Mouse (Mus musculus) hematopoietic stem cell, adult 5-6 weeks (primary cell): Measurements from ENCODE around the gene Ppfia3. TPM values are rescaled to one million over a fixed set of nuclear protein-coding genes. Genes with fewer than 3 reads are reported as not detected.
"Not testable (repeated sequence)": the region's sequence is repeated elsewhere in the genome, so short reads cannot be mapped to it uniquely, and the experiment has no call there.

ENCODE experiments used
- ATAC-seq, 2 experiments: fragments of 125-278 bp in 1 of 2; replicated peaks in 1 of 2; 2 replicates each; pipeline ENCODE4 v1.8.0; 2016 to 2017; ENCODE audit warnings: inconsistent platforms in 2 of 2, mild to moderate bottlenecking in 2 of 2, moderate number of reproducible peaks in 2 of 2, low read depth in 1 of 2, moderate TSS enrichment in 1 of 2; ENCODE audit not compliant: low FRiP score in 2 of 2, poor library complexity in 2 of 2, severe bottlenecking in 2 of 2, insufficient read depth in 1 of 2, low TSS enrichment in 1 of 2
- total RNA-seq: library from RNA; stranded (forward); fragments of 172-1452, 232-1000 nt; gene quantifications from 2 replicates; pipeline ENCODE4 v1.2.3, GENCODE M21; 2017

The Ppfia3 gene
- total RNA-seq, 1 experiment from 2014 or later = not detected

DNA sequence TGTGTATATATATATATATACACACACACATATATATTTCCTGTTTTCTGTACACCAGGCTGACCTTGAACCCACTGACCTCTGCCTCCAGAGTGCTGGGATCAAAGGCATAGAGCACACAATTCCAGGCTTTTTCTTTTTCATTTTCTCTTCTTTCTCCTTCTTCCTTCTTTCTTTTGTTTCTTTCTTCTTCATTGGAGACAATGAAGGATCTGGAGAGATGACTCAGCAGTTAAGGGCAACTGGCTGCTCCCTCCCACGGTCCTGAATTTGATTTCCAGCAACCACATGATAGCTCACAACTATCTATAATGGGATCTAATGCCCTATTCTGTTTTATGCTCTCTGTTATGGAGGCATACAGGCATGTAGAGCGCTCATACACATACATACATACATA is 30.0 kb upstream of the Ppfia3 start:
- no peak for ATAC-seq

DNA sequence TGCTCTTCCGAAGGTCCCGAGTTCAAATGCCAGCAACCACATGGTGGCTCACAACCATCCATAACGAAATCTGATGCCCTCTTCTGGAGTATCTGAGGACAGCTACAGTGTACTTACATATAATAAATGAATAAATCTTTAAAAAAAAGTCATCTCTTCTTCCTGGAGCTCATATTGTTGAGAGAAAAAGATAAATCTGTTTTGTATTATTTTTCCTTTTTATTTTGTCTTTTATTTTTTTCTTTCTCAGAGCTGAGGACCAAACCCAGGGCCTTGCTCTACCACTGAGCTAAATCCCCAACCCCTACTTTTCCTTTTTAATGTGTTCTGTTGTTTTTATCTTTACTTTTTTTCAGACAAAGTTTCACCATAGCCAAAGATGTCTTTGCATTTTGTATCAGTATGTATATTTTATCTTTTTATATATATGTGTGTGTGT is 29.5 kb upstream of the Ppfia3 start:
- ATAC-seq = not testable (repeated sequence)

DNA sequence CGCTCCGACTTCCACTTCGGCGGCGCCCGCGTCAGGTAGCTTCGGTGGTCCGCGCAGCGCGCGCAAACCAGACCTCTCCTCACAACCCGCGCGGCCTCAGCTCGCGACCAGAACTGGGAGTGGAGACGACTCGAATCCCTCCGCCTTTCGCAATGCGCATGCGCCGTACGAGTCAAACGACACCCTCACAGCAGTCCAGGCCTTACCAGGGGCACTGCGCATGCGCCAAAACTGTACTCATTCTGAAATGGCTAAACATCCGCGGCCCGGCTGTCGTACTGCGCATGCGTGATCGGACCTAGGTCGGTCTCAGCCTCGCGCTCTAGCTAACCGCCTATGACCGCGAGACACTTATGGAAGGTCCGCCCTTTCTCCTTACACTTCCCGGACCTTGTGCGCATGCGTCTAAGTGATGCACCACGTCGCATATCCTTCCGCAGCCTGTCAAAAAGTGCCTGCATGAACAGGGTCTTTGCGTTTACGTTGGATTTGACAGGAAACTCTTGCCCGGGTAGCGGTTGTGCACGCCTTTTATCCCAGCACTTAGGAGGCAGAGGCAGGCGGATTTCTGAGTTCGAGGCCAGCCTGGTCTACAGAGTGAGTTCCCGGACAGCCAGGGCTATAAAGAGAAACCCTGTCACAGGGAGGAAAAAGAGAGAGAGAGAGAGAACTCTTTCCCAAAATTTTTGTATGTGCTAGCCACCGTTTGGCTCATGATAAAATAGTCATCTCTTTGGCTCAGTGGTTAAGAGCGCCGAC is 28.9 kb upstream of the Ppfia3 start, which contains the start of gene Snrnp70:
TSS of gene Snrnp70 (minus strand) at position 165 of the 759 bp plus-strand sequence.
- peak; percentile 98 to 99 for ATAC-seq

DNA sequence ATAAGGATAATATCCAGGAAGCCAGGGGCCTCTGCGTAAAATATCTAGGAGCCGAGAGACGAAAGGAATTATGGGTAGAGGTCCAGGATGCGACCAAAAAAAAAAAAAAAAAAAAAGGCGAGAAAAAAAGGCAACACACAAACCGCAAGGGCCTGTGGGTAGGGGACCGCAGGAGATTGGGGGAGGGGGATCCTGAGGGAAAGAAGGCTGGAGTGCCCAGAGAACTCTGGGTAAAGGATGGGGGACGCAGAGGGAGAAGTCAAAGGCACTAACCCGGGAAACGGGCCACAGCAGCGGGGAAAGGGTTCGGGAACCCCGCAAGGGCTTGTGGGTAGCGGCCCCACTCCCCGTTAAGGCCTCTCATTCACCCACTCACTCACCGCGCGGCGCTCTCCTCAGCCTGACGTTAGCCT is 28.3 kb upstream of the Ppfia3 start:
- ATAC-seq = peak; percentile 35 to 53

DNA sequence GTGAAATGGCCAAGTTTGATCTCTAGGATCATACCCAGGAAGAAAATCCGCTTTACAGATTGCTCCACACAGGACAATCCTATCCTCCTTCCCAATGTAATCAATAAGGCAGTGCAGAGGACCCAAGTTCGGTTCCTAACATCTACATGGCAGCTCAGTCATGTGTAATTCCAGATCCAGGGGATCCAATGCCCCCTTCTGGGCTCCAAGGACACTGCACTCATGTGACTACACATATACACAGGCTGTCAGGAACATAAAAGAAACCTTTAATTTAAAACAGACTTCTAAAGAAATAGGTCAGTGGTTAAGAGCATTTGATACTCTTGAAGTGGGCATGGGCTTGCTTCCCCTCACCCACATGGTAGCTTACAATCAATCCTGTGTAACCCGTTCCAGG is 19.3 kb upstream of the Ppfia3 start:
- no peak for ATAC-seq

DNA sequence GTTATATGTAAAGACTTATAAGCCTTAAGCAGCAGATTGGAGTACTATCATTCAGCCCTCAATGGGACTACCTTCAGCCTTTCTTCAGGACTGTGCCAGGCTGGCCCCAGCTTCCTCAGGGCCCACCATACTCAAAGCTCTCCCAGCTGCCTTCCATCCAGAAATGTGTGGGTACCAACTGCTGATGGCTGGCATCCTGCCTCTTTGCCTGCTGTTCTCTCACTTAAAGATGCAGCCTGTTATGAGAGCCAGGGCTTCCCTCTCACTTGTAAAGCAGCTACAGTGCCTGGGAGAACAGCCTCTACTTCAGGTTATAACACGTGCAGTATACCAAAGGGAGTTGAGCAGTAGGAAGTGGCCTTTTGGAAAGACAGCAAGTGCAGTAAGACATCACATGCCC is 9.2 kb upstream of the Ppfia3 start:
- ATAC-seq = no peak

DNA sequence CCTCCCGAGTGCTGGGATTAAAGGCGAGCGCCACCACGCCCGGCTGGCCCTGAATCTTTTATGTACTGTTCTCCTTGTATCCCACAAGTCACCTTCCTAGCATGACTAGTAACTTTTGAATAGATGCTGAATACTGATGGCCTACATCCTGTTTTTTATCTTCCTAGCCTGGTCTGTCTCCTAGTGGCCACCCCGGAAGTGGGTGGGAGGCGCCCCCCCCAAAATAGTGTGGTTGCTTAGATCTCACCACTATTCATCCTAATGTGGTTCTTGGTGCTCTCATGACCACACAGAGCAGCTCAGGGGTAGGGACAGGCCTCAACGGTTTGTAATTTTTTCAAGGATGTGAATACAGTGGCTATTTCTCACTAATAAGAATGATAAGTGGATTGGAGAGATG is 7.8 kb upstream of the Ppfia3 start:
- no peak for ATAC-seq

DNA sequence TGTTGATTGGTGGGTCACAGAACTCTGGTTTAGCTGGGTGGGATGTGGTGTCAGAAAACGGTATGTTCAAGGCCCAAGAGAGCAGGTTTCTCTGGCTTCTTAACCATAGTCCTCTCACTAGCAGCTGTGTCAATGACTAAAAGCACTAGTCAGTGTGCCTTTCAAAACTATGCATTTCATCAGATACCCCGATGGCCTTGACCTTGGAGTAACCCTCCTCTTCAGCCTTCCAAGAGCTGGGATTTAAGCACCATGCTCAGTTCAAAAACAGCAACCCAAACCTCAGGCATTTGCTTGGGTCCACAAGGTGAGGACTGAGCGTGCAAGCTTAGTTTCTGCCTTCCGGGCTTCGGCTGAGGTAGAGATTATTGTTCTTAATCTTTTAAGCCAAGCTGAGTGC is 5.6 kb upstream of the Ppfia3 start:
- no peak for ATAC-seq

DNA sequence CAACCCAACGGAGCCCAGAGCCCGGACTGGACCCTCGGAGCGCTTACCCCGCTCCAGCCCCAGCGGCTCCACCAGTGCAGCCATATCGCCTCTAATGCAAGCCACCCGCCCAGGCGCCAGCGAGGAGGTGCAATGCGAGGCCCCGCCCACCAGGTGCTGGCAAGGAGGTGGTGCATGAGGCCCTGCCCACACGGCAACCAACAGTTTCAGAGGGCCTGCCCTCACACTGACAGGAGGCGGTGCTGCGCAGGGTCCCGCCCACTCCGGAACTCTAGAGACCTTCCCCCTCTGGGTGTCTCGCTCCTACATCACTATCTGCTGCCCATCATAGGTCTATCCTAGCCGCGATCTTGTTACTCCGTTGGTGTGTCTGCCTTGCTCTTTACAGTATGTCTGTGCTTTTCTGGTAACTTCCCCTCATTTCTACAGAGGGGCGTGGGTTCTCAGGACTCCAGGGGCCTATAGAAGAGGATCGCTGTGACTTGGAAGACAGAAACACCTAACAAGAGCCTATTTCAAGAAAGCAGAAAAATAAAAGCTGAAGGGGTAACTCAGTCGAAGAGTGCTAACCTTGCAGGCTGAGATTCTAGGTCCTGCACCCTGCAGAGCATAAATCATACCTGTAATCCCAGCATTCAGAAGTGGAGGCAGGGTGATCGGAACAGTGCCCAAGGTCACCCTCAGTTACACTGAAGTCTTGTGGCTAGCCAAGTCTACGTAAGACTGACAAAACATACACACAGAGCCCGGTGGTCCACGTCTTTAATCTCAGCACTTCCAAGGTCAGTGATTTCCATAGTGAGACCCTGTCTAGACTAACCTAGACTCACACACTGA is 3.9 kb upstream of the Ppfia3 start, which contains the start of gene Lin7b:
TSS of gene Lin7b (minus strand) at position 109 of the 837 bp plus-strand sequence.
- peak; percentile 75 to 76 for ATAC-seq

DNA sequence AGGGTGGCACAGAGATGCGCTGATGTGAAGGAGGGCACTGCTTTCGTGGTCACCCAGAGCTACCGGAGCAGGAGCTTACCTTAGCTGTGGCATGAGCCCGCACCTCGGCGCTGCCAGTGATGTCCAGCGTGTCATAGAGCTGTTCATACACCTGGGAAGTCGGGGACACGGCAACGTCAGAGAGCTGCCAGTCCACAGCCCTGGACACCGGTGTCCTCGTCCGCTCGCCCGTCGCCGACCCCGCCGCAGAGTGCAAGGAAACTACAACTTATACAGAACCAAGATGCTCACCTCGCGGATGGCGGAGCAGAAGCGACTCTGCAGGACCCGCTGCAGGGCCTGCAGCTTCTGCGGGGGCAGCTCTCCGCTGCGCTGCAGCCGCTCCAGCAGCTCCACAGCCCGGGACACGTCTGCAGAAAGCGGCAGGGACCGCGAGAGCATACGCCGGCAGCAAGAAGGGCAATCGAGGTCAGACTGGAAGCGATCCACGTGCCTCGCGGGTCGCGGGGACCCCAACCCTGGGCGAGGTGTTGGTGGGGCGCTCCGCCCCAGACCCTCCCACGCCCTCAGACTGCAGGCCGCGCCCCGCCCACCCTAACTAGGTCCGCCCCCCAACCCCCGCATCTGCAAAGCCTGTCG is 3.1 kb upstream of the Ppfia3 start:
- no peak for ATAC-seq

DNA sequence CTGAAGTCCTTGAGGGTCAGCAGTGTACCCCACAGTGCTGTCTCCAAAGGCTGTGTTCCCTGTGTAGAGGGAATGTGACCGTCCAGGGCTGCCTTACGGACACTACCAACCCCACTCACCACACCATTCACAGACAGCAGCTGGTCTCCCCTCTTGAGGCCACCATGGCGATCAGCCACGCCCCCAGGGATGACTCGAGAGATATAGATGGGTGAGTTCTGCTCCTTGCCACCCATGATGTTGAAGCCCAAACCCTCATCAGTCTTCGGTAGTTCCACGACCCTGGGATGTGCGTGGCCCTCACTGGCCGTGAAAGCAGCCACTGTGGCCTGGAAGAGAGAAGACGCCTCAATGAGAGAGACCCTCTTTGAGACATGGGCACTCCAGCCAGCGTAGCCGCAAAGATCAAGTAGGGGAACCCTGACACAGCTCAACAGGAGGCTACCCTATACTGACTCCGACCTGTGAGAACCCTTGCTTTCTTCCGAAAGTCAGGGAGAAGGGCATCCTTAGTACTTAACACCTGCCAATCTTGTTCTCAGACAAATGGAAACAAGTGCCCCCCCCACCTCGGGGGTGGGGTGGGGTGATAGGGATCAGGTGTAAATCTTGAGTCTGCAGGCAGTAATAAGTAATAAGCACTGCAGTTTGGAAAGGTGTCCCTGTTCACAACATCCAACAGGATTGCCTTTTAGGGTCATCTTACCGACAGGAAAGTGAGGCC is 2.4 kb upstream of the Ppfia3 start:
- ATAC-seq = no peak

DNA sequence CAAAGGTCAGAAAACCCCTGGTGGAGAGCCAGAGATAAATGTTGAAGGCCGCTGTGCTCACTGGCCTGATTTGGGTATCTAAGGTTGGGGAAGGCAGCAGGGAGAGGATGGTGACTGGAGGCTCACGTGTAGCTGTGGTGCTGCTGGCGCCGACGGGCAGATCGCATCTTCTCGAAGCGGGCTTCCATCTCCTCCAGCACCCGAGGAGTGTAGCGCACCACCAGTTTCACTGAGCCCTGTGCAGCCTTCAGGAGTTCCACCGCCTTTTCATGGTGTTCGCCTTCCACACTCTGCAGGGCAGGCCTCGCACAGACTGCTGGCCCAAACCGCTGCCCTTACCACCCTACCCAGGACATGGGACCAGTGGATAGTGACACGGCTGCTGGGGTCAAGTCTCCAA is 1.4 kb upstream of the Ppfia3 start:
- no peak for ATAC-seq

DNA sequence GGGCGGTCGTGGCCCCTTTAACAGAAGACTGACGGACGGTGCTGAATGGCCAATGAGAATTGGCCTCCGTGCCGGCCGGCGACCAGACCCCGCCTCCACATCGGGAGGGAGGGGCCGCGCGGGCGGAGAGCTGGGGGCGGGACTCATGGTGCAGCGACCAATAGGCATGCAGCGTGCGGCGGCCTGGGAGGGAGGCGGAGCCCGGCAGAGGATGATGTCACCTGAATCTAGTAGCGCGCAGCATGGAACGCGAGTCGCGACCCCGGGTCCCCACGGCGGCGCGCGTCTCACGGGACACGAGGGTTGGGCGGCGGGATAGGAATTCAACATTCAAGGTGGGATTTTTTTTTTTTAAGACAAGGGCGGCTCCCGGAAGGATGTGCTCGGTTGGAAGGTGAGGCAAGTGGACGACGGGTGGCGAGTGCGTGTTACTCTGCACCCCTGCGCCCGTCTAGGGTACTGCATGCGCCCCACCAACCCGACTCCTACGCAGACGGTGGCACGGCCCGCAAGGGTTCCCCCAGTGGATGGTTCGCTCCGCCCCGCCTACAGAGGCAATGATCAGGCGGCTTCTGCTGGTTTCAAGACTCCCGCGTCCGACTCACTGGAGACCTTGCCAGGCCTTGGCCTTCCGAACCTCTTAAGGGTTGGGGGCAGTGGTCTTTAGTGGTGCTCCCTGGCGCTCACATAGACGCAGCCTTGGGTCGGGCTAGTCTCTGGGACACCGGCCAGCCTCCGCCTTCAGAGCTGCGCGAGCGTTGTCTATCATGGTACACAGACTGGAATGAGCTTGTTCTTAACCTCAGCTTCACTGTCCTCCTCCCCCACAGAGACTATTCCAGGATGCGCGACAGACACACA is 431 bp upstream of the Ppfia3 start:
- peak; percentile 87 to 88 for ATAC-seq

DNA sequence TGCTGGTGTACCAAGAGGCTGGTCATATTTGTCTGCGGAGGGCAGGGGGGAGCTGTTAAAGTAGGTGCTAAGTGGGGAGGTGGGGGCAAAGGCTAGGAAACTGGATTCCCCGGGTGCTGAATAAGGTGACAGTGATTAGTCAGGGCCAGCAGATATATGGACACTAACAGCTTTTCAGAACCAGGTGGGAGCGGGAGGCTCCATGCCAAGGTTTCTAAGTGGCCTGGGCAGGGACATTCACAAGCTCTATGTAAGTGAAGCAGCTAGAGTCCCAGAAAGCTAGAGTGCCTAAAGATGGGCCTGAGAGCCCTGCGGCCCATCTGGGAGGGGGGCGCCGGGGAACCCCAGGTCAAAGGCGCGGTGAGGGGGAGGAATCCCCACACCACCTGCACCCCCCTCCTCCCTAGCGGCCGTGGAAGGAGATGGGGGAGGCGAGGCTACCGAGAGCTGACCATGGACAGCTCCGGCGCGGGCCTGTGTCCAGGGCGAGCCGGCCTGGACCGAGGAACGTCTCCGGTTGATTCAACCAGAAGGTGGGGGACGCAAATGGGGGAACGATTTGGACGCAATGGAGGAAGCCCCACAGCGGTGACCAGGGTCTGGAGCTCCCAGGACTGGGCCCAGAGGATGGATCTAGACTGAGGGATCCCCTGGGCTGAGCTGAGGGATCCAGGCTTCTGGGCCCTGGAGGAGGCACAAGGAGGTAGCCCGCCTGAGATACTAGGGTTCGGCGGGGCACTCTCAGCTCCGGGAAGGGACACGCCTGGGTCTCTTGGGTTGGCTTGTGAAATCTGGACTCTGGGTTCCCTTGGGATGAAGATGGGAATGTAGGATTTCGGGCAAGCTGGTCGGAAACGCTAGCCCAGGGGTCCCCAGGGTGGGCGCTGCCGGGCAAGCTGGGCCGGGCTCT is 822 bp downstream of the Ppfia3 start:
- ATAC-seq = no peak

DNA sequence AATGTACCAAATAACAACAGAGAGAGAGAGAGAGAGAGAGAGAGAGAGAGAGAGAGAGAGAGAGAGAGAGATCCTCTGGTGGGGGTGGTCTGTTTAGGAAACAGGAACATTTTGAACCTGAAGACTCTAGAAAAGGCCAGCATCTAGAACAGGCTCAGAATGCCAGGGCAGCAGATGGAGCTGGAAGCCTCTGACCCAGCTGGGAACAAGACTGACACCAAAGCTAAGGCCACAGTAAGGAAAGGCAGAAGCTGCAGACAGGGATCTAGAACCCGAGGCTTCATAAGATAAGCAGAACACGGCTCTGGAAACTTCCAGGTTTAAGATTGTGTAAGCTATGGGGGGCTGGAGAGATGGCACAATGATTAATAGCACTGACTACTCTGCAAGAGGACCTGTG is 2.8 kb downstream of the Ppfia3 start:
- no peak for ATAC-seq

DNA sequence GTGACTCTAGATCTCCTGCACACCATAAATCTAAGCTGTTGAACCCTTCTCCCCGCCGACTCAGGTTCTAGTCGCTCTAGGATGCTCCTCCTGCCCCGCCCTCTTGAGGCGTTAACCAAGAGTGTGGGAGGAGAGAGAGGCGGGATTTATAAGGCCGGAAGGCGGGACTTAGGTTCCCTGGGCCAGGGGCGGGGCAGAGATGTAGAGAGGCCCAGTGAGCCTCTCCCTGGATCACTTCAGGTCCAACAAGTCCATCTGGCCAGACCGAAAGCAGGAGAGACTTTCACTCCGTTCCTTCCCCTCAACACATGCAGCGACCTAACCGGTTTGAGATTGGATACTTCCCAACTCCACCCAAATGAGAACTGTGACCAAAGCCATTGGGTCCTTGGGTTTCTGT is 4.0 kb downstream of the Ppfia3 start:
- 0 out of 4 replicates have a peak, but pooled peaks of 1 of the 2 experiments have one; percentile 15 for ATAC-seq
